Mouse (Mus musculus) kidney, postnatal 0 days (tissue): ENCODE data around the gene Abca12. TPM values are rescaled to one million over a fixed set of nuclear protein-coding genes. Genes with fewer than 3 reads are reported as not detected.

Experiments used
- ATAC-seq: fragments of 200-750 bp; cut with Nextera tagmentation; replicated peaks from 2 replicates; pipeline ENCODE4 v1.8.0; 2017; ENCODE audit warnings: low read depth, moderate number of reproducible peaks, moderate TSS enrichment, moderate library complexity; ENCODE audit not compliant: low FRiP score
- DNase-seq: peaks from one replicate; pipeline ENCODE4 v3.0.0-alpha.2; 2016; ENCODE audit warnings: low spot score
- H3K27ac ChIP-seq: fragments of 300-500 bp; sonication (generic); 2 replicates; pipeline ENCODE4 v1.5.1; 2014; ENCODE audit warnings: mild to moderate bottlenecking
- H3K27me3 ChIP-seq: fragments of 300-500 bp; sonication (generic); 2 replicates; pipeline ENCODE4 v1.6.1; 2014; ENCODE audit warnings: low read length, mixed read lengths; ENCODE audit not compliant: insufficient read depth
- H3K36me3 ChIP-seq: fragments of 300-500 bp; sonication (generic); 2 replicates; pipeline ENCODE4 v1.6.1; 2014; ENCODE audit warnings: low read length, mixed read lengths; ENCODE audit not compliant: insufficient read depth
- H3K4me1 ChIP-seq: fragments of 300-500 bp; sonication (generic); replicated peaks from 2 replicates; pipeline ENCODE4 v1.6.1; 2014; ENCODE audit warnings: antibody characterized with exemption, low read length, mixed read lengths; ENCODE audit not compliant: insufficient read depth
- H3K4me2 ChIP-seq: fragments of 300-500 bp; sonication (generic); 2 replicates; pipeline ENCODE4 v1.6.1; 2014; ENCODE audit warnings: mild to moderate bottlenecking, low read length, moderate library complexity, mixed read lengths
- H3K4me3 ChIP-seq: fragments of 300-500 bp; sonication (generic); replicated peaks from 2 replicates; pipeline ENCODE4 v1.5.1; 2014; ENCODE audit warnings: low read depth, low read length
- H3K9ac ChIP-seq: fragments of 300-500 bp; sonication (generic); 2 replicates; pipeline ENCODE4 v1.6.1; 2014; ENCODE audit warnings: low read depth, low read length
- H3K9me3 ChIP-seq: fragments of 300-500 bp; sonication (generic); replicated peaks from 2 replicates; pipeline ENCODE4 v1.6.1; 2016; ENCODE audit warnings: low read length, inconsistent platforms, mixed read lengths
- CTCF ChIP-seq: IDR thresholded peaks from 2 replicates; pipeline ENCODE4 v1.5.1; 2016; ENCODE audit warnings: antibody characterized with exemption, low read depth, mild to moderate bottlenecking, moderate library complexity
- WGBS: fragments of 180-500 bp; shearing (Covaris S2); extraction: QIAGEN DNeasy Blood & Tissue Kit; methylation state at CpG from one replicate; pipeline ENCODE4 v1.1.7; 2014; 5-methylcytosine and 5-hydroxymethylcytosine counted together
- polyA plus RNA-seq: library from polyadenylated mRNA; unstranded; fragments of >200 nt; fragmentation: Nextera tagmentation; extraction: Ambion mirVana; gene quantifications from 2 replicates; pipeline ENCODE4 v1.2.1, GENCODE M21; 2015

The Abca12 gene
- polyA plus RNA-seq, 1 experiment from 2014 or later = not detected

GRCm38 (mm10) chr1:71306196-71306595 is 108.5 kb downstream of the Abca12 start:
- Histone ChIP-seq H3K4me2 (no peak overlapping the region), H3K4me3 (no peak overlapping the region), H3K27me3 (no peaks in the 10 kb centered on the region), H3K4me1 (no peaks in the 10 kb centered on the region), H3K9me3 (no peaks in the 10 kb centered on the region), H3K27ac (no peak overlapping the region), H3K9ac (no peak overlapping the region), H3K36me3 (no peaks in the 10 kb centered on the region)
- ATAC-seq = no peak
- DNase-seq = no peak
- no peak for TF ChIP-seq CTCF
- 44% methylated on average over 3 of the region's 3 CpGs for WGBS

GRCm38 (mm10) chr1:71304588-71304987 is 110.1 kb downstream of the Abca12 start:
- Histone ChIP-seq H3K9me3 (no peaks in the 10 kb centered on the region), H3K4me3 (no peak overlapping the region), H3K27me3 (no peaks in the 10 kb centered on the region), H3K4me2 (no peak overlapping the region), H3K9ac (no peak overlapping the region), H3K4me1 (no peaks in the 10 kb centered on the region), H3K27ac (no peak overlapping the region), H3K36me3 (no peaks in the 10 kb centered on the region)
- WGBS = 92% methylated on average over 2 of the region's 2 CpGs
- ATAC-seq (no peak), DNase-seq (no peak)
- TF ChIP-seq CTCF = no peak

- no peak for ATAC-seq
- H3K27ac ChIP-seq = no peak overlapping the region
- 54% methylated on average over 2 of the region's 2 CpGs for WGBS
These were observed 117.7 kb downstream of the Abca12 start for GRCm38 (mm10) chr1:71297021-71297420.

GRCm38 (mm10) chr1:71296585-71296984 is 118.1 kb downstream of the Abca12 start:
- Histone ChIP-seq H3K9ac (no peak overlapping the region), H3K4me2 (no peak overlapping the region), H3K4me1 (no peaks in the 10 kb centered on the region), H3K4me3 (no peak overlapping the region), H3K9me3 (no peaks in the 10 kb centered on the region), H3K36me3 (no peaks in the 10 kb centered on the region), H3K27me3 (no peaks in the 10 kb centered on the region), H3K27ac (no peak overlapping the region)
- TF ChIP-seq CTCF = no peak
- DNase-seq (no peak), ATAC-seq (no peak)
- 44% methylated on average over 2 of the region's 2 CpGs for WGBS

More at GRCm38 (mm10) chr1:71297021-71297420, 117.7 kb downstream of the Abca12 start:
- TF ChIP-seq CTCF = no peak
- H3K9ac ChIP-seq = no peak overlapping the region
- no peaks in the 10 kb centered on the region for H3K9me3 ChIP-seq
- H3K4me2 ChIP-seq = no peak overlapping the region
- DNase-seq = no peak
- no peak overlapping the region for H3K4me3 ChIP-seq
- H3K36me3 ChIP-seq = no peaks in the 10 kb centered on the region
- H3K4me1 ChIP-seq = no peaks in the 10 kb centered on the region
- no peaks in the 10 kb centered on the region for H3K27me3 ChIP-seq

GRCm38 (mm10) chr1:71291917-71292316 is 122.8 kb downstream of the Abca12 start:
- Histone ChIP-seq H3K27ac (no peak overlapping the region), H3K27me3 (no peaks in the 10 kb centered on the region), H3K4me1 (no peaks in the 10 kb centered on the region), H3K9me3 (no peaks in the 10 kb centered on the region), H3K9ac (no peak overlapping the region), H3K4me3 (no peak overlapping the region), H3K4me2 (no peak overlapping the region), H3K36me3 (no peaks in the 10 kb centered on the region)
- no peak for TF ChIP-seq CTCF
- WGBS = 84% methylated on average over 3 of the region's 3 CpGs
- no peak for DNase-seq
- no peak for ATAC-seq

GRCm38 (mm10) chr1:71289511-71289910 is 125.2 kb downstream of the Abca12 start:
- no peaks in the 10 kb centered on the region for H3K36me3 ChIP-seq
- DNase-seq = peak; percentile 74
- no peaks in the 10 kb centered on the region for H3K27me3 ChIP-seq
- no peaks in the 10 kb centered on the region for H3K9me3 ChIP-seq
- no peak overlapping the region for H3K4me3 ChIP-seq
- ATAC-seq = no peak
- no peaks in the 10 kb centered on the region for H3K4me1 ChIP-seq
- peak; percentile 87 for TF ChIP-seq CTCF
- WGBS = 23% methylated on average over 5 of the region's 5 CpGs
- H3K27ac ChIP-seq = no peak overlapping the region
- H3K9ac ChIP-seq = no peak overlapping the region
- no peak overlapping the region for H3K4me2 ChIP-seq

- H3K36me3 ChIP-seq = no peaks in the 10 kb centered on the region
- H3K9ac ChIP-seq = no peak overlapping the region
- H3K9me3 ChIP-seq = no peaks in the 10 kb centered on the region
- H3K4me1 ChIP-seq = no peaks in the 10 kb centered on the region
- H3K4me2 ChIP-seq = no peak overlapping the region
- TF ChIP-seq CTCF = no peak
- ATAC-seq (no peak), DNase-seq (no peak)
- H3K27ac ChIP-seq = no peak overlapping the region
- H3K27me3 ChIP-seq = no peaks in the 10 kb centered on the region
- H3K4me3 ChIP-seq = no peak overlapping the region
- WGBS = 41% methylated on average over 5 of the region's 5 CpGs
These were observed 137.8 kb downstream of the Abca12 start for GRCm38 (mm10) chr1:71276940-71277339.
